Mouse (Mus musculus): ENCODE data around the gene Lrpprc.

DNA sequence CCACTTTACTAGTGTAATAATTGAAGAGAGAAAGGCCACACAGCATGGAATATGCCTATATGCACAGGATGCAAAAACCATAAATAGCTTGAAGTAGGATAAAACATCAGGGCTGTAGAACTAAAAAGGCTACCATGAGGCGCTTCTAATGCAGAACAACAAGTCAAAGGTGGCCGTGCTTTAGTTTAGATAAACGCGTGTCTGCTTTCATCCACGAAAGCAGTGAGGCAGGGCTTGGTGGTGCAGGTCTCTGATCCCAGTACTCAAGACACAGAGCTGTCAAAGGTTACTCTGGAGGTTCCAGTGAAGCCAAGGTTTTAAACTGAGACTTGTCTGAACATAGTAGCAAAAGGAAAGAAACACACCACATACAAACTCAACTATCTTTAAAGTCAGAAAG lies 61.4 kb downstream of the Lrpprc start:
- TF ChIP-seq CTCF (conservative IDR thresholded peaks at IDR 0.05 in 1 of 2, IDR thresholded peaks at IDR 0.05 in 1 of 2; ENCODE audit: low read depth in 2 of 2, low read length in 2 of 2) (no peak), ELF1 (IDR thresholded peaks at IDR 0.05; ENCODE audit: low read depth, low read length) (no peak), CHD2 (IDR thresholded peaks at IDR 0.05; ENCODE audit: low read length) (no peak), RCOR1 (conservative IDR thresholded peaks at IDR 0.05; ENCODE audit: low read depth, low read length) (no peak), JUN (IDR thresholded peaks at IDR 0.05; ENCODE audit: insufficient read depth, low read depth, low read length) (no peak), MAFK (IDR thresholded peaks at IDR 0.05; ENCODE audit: insufficient replicate concordance, low read length) (no peak), HCFC1 (IDR thresholded peaks at IDR 0.05; ENCODE audit: low read depth, low read length) (no peak), EP300 (IDR thresholded peaks at IDR 0.05; ENCODE audit: low read length) (no peak), MXI1 (IDR thresholded peaks at IDR 0.05; ENCODE audit: low read depth, low read length) (no peak), E2F4 (IDR thresholded peaks at IDR 0.05; ENCODE audit: insufficient replicate concordance, low read depth, low read length) (no peak), SMC3 (IDR thresholded peaks at IDR 0.05; ENCODE audit: low read depth, low read length) (no peak), POLR2A (IDR thresholded peaks at IDR 0.05; ENCODE audit: low read depth, low read length) (no peak)

Data from CH12.LX (cell line).